Mouse (Mus musculus): Measurements from ENCODE around the gene Slc25a21. TPM values are rescaled to one million over a fixed set of nuclear protein-coding genes. Genes with fewer than 3 reads are reported as not detected.
"Not testable (repeated sequence)": the region's sequence is repeated elsewhere in the genome, so short reads cannot be mapped to it uniquely, and the experiment has no call there.

The Slc25a21 gene
- total RNA-seq (2021) = under 1 TPM; 0.54 to 0.66 TPM

GRCm38 (mm10) chr12:57197363-57198026 lies at the start of gene Slc25a21:
TSS of gene Slc25a21 (minus strand) at chr12:57197472.
- no peak for DNase-seq (ENCODE audit: low spot score in 2 of 2)
- intact Hi-C loops (cut with DNase I) = loop anchor here (10.0 kb wide), 1 partner anchor 513 kb away; no protein-coding TSS in a partner anchor

- no peak for DNase-seq (ENCODE audit: low spot score in 2 of 2)
- intact Hi-C loops (cut with DNase I) = no loop called here
These were observed 46.6 kb upstream of the Slc25a21 start for GRCm38 (mm10) chr12:57243671-57244495.

GRCm38 (mm10) chr12:57233386-57233785 lies 36.1 kb upstream of the Slc25a21 start:
- intact Hi-C loops (cut with DNase I) = no loop called here

GRCm38 (mm10) chr12:57231085-57231875 lies 34.0 kb upstream of the Slc25a21 start:
- no peak for DNase-seq (ENCODE audit: low spot score in 2 of 2)
- intact Hi-C loops (cut with DNase I) = no loop called here

More at GRCm38 (mm10) chr12:57233386-57233785, 36.1 kb upstream of the Slc25a21 start:
- DNase-seq (ENCODE audit: low spot score in 2 of 2) = no peak

GRCm38 (mm10) chr12:57230192-57230706 lies 33.0 kb upstream of the Slc25a21 start, which contains the start of the genes Prps1l3 and Mipol1:
TSS of gene Prps1l3 (plus strand) at chr12:57230412.
TSS of gene Mipol1 (plus strand) at chr12:57230427.
- peak; percentile 88 to 91 for DNase-seq (ENCODE audit: low spot score in 2 of 2)
- intact Hi-C loops (cut with DNase I) = no loop called here

- intact Hi-C loops (cut with DNase I) = no loop called here
These were observed 32.4 kb upstream of the Slc25a21 start for GRCm38 (mm10) chr12:57229703-57230102.

GRCm38 (mm10) chr12:57227776-57228175 lies 30.5 kb upstream of the Slc25a21 start:
- intact Hi-C loops (cut with DNase I) = no loop called here
- DNase-seq (ENCODE audit: low spot score in 2 of 2) = no peak

More at GRCm38 (mm10) chr12:57229703-57230102, 32.4 kb upstream of the Slc25a21 start:
- DNase-seq (ENCODE audit: low spot score in 2 of 2) = no peak

GRCm38 (mm10) chr12:57226411-57226810 lies 29.1 kb upstream of the Slc25a21 start:
- DNase-seq (ENCODE audit: low spot score in 2 of 2) = no peak
- intact Hi-C loops (cut with DNase I) = no loop called here

GRCm38 (mm10) chr12:57212463-57212862 lies 15.2 kb upstream of the Slc25a21 start:
- DNase-seq (ENCODE audit: low spot score in 2 of 2); intact Hi-C loops (cut with DNase I): not testable (repeated sequence)

GRCm38 (mm10) chr12:57211353-57212311 lies 14.4 kb upstream of the Slc25a21 start:
- intact Hi-C loops (cut with DNase I) = no loop called here
- DNase-seq (ENCODE audit: low spot score in 2 of 2) = peak; percentile 10

- DNase-seq (ENCODE audit: low spot score in 2 of 2) = no peak
- intact Hi-C loops (cut with DNase I) = no loop called here
These were observed 7.1 kb upstream of the Slc25a21 start for GRCm38 (mm10) chr12:57204276-57204851.

- intact Hi-C loops (cut with DNase I) = no loop called here
- no peak for DNase-seq (ENCODE audit: low spot score in 2 of 2)
These were observed 4.6 kb upstream of the Slc25a21 start for GRCm38 (mm10) chr12:57201901-57202300.

- intact Hi-C loops (cut with DNase I) = loop anchor here (10.0 kb wide), 1 partner anchor 515 kb away; no protein-coding TSS in a partner anchor
- no peak for DNase-seq (ENCODE audit: low spot score in 2 of 2)
These were observed 2.2 kb upstream of the Slc25a21 start for GRCm38 (mm10) chr12:57199427-57199826.

GRCm38 (mm10) chr12:57198269-57198668 lies 997 bp upstream of the Slc25a21 start:
- intact Hi-C loops (cut with DNase I) = loop anchor here (10.0 kb wide), 1 partner anchor 513 kb away; no protein-coding TSS in a partner anchor
- no peak for DNase-seq (ENCODE audit: low spot score in 2 of 2)

- no peak for DNase-seq (ENCODE audit: low spot score in 2 of 2)
These were observed 487 bp downstream of the Slc25a21 start for GRCm38 (mm10) chr12:57196608-57197362.

GRCm38 (mm10) chr12:57196286-57196607 lies 1.0 kb downstream of the Slc25a21 start:
- intact Hi-C loops (cut with DNase I) = loop anchor here (10.0 kb wide), 1 partner anchor 511 kb away; no protein-coding TSS in a partner anchor
- no peak for DNase-seq (ENCODE audit: low spot score in 2 of 2)

More at GRCm38 (mm10) chr12:57196608-57197362, 487 bp downstream of the Slc25a21 start:
- intact Hi-C loops (cut with DNase I) = loop anchor here (10.0 kb wide), 1 partner anchor 512 kb away; no protein-coding TSS in a partner anchor

GRCm38 (mm10) chr12:57194609-57195008 lies 2.7 kb downstream of the Slc25a21 start:
- DNase-seq (ENCODE audit: low spot score in 2 of 2) = no peak
- intact Hi-C loops (cut with DNase I) = loop anchor here (10.0 kb wide), 1 partner anchor 510 kb away; no protein-coding TSS in a partner anchor

Measured in left cerebral cortex, postnatal 36 days (tissue).